Mouse (Mus musculus) bone marrow macrophage, adult 2 months (primary cell): ENCODE measurements at regions not wholly inside any gene's neighbourhood (a gene's known extent, or its start where the extent isn't known, plus 50 kb on each side); places are given as distances from the start of the nearest gene placed in this dataset.

Source experiments
- CTCF ChIP-seq: IDR thresholded peaks from 2 replicates; pipeline ENCODE4 v1.5.1; 2012; ENCODE audit warnings: low read depth, mild to moderate bottlenecking, low read length, moderate library complexity
- POLR2A ChIP-seq: IDR thresholded peaks from 2 replicates; pipeline ENCODE4 v1.6.1; 2012; ENCODE audit warnings: mild to moderate bottlenecking, low read depth, low read length, borderline replicate concordance

DNA sequence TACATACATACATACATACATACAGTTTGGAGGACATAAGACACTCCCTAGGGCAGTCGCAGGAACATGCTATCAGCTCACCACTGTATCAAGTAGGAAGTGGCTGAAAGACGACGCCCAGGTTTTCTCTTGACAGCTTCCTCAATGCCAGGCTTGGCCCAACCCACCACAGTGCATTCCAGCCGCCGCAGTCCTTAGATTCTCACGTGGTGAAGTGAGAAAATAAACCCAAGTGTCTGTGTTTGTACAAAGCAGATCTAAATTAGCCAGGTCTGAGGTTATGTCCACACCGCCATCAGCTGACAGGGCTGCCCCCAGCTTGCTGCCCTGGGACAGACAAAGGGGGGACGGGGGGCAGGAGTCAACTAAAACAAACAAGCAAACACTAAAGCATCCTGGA is 135.4 kb upstream of the Sox5 start:
- TF ChIP-seq POLR2A: no peak
- no peak for TF ChIP-seq CTCF
